Mouse (Mus musculus): ENCODE measurements at regions not wholly inside any gene's neighbourhood (a gene's known extent, or its start where the extent isn't known, plus 50 kb on each side); places are given as distances from the start of the nearest gene placed in this dataset.

DNA sequence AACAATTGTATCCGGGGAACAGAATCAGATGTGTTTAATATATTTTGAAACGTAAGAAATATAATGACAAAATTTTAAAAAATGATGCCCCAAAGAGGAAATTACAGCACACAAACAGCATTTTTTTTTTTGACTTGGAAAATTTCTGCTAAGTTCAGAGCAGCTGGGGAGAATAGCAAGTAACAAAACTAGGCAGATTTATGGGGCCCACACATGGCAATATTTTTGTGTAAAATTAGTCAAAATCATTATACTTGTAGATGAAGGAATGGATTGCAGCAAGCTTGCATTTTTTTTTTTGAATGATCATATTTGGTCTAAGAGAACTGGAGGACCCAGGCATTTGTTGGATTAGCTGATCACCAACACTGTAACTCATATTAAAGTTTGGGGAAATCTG is 189.4 kb downstream of the Map2k6 start:
- no peak for DNase-seq (ENCODE audit: low spot score in 2 of 2)

- DNase-seq (ENCODE audit: low spot score in 2 of 2), result no peak
Measured at GRCm38 (mm10) chr11:110595266-110595862, 196.4 kb downstream of the Map2k6 start.

DNA sequence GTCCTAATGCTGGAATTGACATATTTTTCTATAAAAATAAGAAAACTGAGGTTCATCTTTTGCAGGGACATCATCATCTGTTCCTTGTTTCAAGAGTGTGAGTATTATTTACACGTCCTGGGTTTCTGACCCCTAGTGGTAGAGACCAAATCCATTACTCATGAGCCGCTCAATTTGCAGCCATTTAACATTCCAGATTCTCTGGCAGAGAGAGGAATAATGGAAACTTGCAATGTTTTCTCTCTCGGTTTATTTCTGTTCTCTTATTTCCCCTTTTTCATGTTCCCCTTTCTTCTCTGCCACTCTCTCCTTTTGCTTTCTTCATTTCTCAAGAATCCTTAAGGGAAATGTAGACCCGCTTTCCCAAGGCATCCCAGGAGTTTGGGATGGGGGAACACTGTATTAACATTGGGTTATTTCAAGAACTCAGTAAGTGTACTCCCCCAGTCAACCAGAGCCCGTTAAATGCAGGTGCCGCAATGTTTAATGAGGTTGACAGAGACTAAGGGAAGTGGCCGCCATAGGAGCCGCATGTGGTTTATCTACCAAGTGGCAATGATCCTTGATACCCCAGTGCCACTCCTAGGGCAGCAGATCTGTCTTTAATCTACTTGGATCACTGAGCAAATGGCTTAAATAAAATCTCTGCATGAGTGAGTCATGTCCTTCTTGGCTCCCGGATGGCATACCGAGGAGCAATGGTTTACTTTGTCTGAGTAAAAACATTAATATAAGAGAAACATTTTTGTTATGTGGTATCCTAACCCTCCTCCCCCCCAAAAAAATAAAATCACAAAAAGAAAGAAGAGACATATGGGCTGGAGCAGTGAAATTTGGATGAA is 206.3 kb downstream of the Map2k6 start:
- DNase-seq (ENCODE audit: low spot score in 2 of 2), result no peak

GRCm38 (mm10) chr11:110609276-110609675 is 210.4 kb downstream of the Map2k6 start:
- DNase-seq (ENCODE audit: low spot score in 2 of 2), result no peak

GRCm38 (mm10) chr11:110610831-110611230 is 211.9 kb downstream of the Map2k6 start:
- DNase-seq (ENCODE audit: low spot score in 2 of 2), result no peak

DNA sequence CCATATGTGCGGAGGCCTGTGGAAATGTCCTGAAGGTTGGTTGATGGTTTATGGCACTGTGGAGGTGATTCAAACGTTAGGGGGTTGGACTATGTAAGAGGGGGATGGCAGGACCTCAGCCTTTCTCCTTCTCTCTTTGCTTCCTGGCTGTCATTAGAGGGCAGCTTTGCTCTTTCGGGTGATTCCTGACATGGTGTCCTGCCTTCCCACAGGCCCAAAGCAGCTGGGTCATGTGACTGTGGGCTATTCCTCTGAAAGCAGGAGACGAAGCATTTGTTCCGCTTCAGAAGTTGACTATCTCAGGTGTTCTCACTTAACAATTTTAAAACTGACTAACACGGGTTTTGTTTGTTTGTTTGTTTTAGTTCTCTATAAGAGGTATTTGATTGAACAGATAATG is 233.1 kb downstream of the Map2k6 start:
- DNase-seq (ENCODE audit: low spot score in 2 of 2), result no peak

DNA sequence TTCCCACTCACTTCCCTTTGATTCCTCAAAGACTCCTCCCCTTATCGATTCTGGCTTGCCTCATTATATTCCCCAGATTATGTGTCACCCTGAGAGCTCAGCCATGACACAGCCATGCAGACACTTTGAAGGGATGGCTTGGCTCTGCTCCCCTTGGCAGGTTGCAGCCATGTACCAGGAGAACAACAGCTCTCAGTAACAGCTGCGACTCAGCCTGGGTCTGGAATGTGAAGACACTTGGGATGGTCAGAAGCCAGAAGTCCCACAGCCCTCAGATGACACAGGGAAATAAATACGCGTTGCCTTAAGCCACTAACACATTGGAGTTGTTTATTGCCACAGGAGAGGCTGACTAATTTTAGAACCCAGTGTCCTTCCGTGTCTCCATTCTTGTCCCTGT is 234.4 kb downstream of the Map2k6 start:
- no peak for DNase-seq (ENCODE audit: low spot score in 2 of 2)

GRCm38 (mm10) chr11:110642485-110642884 is 243.6 kb downstream of the Map2k6 start:
- DNase-seq (ENCODE audit: low spot score in 2 of 2), result no peak

- no peak for DNase-seq (ENCODE audit: low spot score in 2 of 2)
Measured at GRCm38 (mm10) chr11:110649575-110650210, 250.8 kb downstream of the Map2k6 start.

GRCm38 (mm10) chr11:110652068-110652467 is 253.1 kb downstream of the Map2k6 start:
- DNase-seq (ENCODE audit: low spot score in 2 of 2), result no peak

GRCm38 (mm10) chr11:110656524-110657156 is 257.7 kb downstream of the Map2k6 start:
- no peak for DNase-seq (ENCODE audit: low spot score in 2 of 2)

GRCm38 (mm10) chr11:110657854-110658253 is 258.9 kb downstream of the Map2k6 start:
- no peak for DNase-seq (ENCODE audit: low spot score in 2 of 2)

DNA sequence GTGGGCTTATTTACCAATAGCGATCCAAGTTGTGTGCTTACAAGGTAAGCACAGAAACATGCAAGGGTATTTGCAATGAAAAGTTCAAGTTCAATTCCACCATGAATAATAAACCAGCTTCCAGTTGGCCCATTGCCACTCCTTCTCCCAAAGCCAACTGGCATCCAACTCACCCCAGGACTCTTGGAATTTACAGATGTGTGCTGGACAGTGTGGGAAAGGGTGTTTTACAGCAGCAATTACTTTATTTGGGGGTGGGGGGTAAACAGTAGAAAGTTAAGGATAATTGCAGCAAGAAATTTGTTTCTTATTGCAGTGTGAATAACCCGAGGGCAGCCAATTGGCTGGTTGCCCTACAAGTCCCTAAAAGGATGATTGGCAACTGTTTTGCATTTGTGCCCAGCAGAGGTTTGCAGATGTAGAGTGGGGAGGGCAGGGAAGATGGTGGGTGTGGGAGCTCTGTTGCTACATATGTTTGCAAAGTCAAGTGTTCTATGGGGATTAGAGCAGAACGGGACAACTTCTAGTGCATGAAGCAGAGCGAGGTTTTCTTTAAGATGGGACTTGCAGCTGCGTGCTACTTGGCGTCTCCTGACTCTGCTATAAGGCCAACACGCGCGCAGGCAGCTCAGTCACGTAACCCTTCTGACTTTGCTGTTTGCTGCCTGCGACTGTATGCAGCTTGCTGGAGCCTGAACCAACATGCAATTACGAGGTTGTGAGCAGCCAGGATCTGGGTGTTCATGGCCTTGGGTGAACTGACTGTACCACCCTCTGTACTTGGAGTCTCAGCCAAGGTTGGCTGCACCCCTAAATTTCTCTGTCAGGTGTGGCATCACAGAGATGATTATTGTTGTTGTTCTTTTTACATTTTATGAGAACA is 271.9 kb downstream of the Map2k6 start:
- DNase-seq (ENCODE audit: low spot score in 2 of 2), result no peak

DNA sequence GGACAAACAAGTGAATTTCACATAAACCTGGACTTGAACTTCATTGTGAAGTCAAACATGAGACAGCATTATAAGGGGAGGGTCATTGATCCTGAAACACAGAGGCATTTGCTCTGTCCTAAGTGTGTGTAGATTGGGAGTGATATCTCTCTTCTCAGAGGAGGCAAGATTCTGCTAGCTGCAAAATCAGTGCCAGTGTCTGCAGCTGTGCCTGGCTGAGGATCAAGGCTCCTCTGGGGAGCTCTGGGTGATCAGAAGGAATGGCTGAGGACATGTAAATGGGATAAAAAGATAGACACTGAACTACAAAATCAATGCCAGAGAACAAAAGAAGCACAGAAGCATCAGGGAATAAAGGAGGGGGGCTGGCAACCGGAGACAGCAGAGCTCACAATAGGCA is 274.0 kb downstream of the Map2k6 start:
- no peak for DNase-seq (ENCODE audit: low spot score in 2 of 2)

DNA sequence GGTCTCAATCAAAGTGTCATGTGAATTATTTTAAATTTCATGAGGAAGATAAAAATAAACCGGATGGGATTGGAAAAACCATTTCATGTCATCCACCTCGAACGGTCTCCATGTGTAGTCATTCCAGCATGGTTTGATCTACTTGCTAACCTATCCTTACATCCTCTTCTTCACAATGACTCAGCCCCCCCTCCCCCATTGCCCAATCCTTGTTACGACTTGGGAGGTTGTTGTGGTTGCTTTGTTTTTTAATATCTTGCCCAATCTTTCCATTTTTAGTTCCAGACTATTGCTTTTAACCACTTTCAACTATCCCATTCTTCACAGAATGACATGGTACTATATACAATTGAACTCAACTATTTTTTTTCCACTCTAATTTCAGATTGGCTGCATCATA is 275.0 kb upstream of the Kcnj16 start:
- no peak for DNase-seq (ENCODE audit: low spot score in 2 of 2)

GRCm38 (mm10) chr11:110697067-110697466 is 270.8 kb upstream of the Kcnj16 start:
- no peak for DNase-seq (ENCODE audit: low spot score in 2 of 2)

DNA sequence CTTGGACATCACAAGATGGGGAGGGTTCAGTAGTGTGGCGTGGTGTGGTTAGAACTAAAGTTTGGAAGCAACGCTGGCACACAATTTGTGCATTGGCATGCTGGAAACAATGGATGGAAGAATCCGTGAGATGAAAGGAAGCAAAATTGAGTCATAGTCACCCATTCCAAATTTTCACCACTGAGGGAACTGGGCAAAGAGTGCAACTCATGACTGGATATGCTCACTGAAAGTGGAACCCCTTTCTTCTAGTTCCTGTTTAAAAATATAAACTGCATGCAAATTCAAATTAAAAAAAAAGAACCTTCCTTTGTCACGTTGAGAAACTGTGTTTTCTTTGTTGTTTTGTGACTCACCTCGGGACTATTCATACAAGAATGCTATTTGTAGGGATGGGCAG is 269.5 kb upstream of the Kcnj16 start:
- no peak for DNase-seq (ENCODE audit: low spot score in 2 of 2)

GRCm38 (mm10) chr11:110700976-110701375 is 266.9 kb upstream of the Kcnj16 start:
- no peak for DNase-seq (ENCODE audit: low spot score in 2 of 2)

GRCm38 (mm10) chr11:110702119-110702518 is 265.7 kb upstream of the Kcnj16 start:
- no peak for DNase-seq (ENCODE audit: low spot score in 2 of 2)

DNA sequence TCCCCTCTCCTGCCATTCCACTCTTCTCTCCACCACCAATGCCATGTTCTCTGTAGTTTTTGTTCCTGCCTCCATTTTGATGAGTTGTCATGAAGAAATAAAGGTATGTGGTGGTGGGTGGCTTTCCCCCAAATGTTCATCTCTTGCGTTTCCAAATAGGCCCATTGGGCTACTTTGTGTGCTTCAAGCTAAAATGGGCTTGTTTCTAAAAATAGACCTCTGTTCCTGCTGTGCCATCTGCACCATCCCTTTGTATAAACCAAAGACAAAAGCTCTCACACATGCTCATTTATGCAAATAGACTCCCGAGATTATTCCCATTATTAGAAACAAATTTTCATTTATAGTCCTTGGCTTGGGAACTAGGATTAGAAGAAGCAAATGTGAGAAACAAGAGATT is 264.3 kb upstream of the Kcnj16 start:
- no peak for DNase-seq (ENCODE audit: low spot score in 2 of 2)

DNA sequence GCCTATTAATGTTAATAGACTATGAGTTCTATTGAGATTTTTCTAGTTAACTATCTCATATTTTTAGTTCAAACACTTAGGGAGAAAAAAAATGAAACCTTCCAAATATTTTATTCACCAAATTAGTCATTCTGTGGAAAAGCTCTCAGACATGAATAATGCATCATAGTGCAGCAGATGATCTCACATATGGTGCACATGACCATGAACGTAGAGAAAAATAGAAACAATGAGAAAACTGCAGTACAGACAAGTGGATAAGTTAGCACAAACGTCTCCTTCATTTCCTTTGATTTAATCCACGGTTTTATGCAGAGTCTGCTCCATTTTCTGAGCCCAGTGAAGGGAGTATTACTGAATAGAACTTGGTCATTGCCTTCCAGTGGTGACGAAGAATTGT is 260.5 kb upstream of the Kcnj16 start:
- peak; percentile 10 to 25 for DNase-seq (ENCODE audit: low spot score in 2 of 2)
